27 mouse cellular contexts compared by ENCODE assay signal in genomic region chr16:91659798-91660197, GRCm38 (mm10). TPM values are rescaled to one million over a fixed set of nuclear protein-coding genes. Genes with fewer than 3 reads are reported as not detected.
A peak's percentile ranks its signal among the peaks of the same experiment; 100 is the strongest.
DNase-seq lines count a peak whose midpoint lies in the region; ATAC-seq and TF ChIP-seq lines count a peak whose summit lies in the region.
"Had no signal": no experiment of that assay in that cellular context is flagged by ENCODE, and none has a peak within 500 bp of the region (broad histone marks: within the 10 kb centered on the region; RNA-seq: fewer than 3 reads in every experiment).

No protein-coding gene starts in this region.

- H3K4me1 ChIP-seq in intestine, embryonic 14.5 days (replicated peaks; ENCODE audit: control insufficient read depth, insufficient read depth, low read length), result no peaks in the 10 kb centered on the region
- H3K4me1 ChIP-seq in intestine, embryonic 16.5 days (ENCODE audit: control insufficient read depth, insufficient read depth, low read length), result no peaks in the 10 kb centered on the region
- H3K4me1 ChIP-seq in CH12.LX (ENCODE audit: control insufficient read depth in 1 of 2, insufficient read depth in 2 of 2) (peaks cover 0 to 16% of the 10 kb centered on the region in 2 experiments; a peak in 2 of 4 replicates), ES-E14 (ENCODE audit: control insufficient read depth in 2 of 2, insufficient read depth in 2 of 2, low read length in 2 of 2, poor library complexity in 1 of 2) (peaks cover 0 to 1% of the 10 kb centered on the region in 2 experiments; a peak in 1 of 4 replicates)
- H3K4me1 ChIP-seq in midbrain, embryonic 14.5 days (ENCODE audit: control insufficient read depth, insufficient read depth, low read length), result no peaks in the 10 kb centered on the region
- H3K4me1 ChIP-seq: embryonic facial prominence, embryonic 10.5 days had no signal

- H3K27ac ChIP-seq in intestine, embryonic 14.5 days (ENCODE audit: low read depth), result no peak overlapping the region
- H3K27ac ChIP-seq in intestine, embryonic 16.5 days (ENCODE audit: low read length), result no peak overlapping the region
- H3K27ac ChIP-seq in CH12.LX (ENCODE audit: insufficient read depth, low read depth) (no peak overlapping the region), ES-E14 (ENCODE audit: insufficient read depth, low read depth, low read length, poor library complexity, severe bottlenecking) (no peak overlapping the region)
- H3K27ac ChIP-seq in midbrain, embryonic 14.5 days (replicated peaks; ENCODE audit: low read depth, low read length), result no peak overlapping the region
- H3K27ac ChIP-seq: embryonic facial prominence, embryonic 10.5 days; embryonic facial prominence, embryonic 13.5 days; forebrain, embryonic 12.5 days; heart, adult 2 months; heart, embryonic 10.5 days; heart, embryonic 13.5 days; hindbrain, embryonic 15.5 days had no signal

- TF ChIP-seq POLR2A in CH12.LX (IDR thresholded peaks at IDR 0.05; ENCODE audit: low read depth, low read length), result no peak; the same call in 1 of the 2 replicates

- 96% methylated on average over 20 of the region's 20 CpGs for WGBS in intestine, embryonic 14.5 days
- WGBS in intestine, embryonic 16.5 days, result 97% methylated on average over 20 of the region's 20 CpGs
- WGBS in midbrain, embryonic 14.5 days, result 97% methylated on average over 20 of the region's 20 CpGs

- peaks cover 100% of the 10 kb centered on the region for H3K36me3 ChIP-seq in intestine, embryonic 14.5 days (ENCODE audit: control insufficient read depth, insufficient read depth, low read length)
- H3K36me3 ChIP-seq in intestine, embryonic 16.5 days (ENCODE audit: control insufficient read depth, insufficient read depth, low read length), result peaks cover 57% of the 10 kb centered on the region
- peaks cover 84 to 99% of the 10 kb centered on the region in 2 experiments for H3K36me3 ChIP-seq in CH12.LX (replicated peaks in 1 of 2; ENCODE audit: control insufficient read depth in 1 of 2, insufficient read depth in 1 of 2, low read length in 1 of 2)
- H3K36me3 ChIP-seq in ES-E14 (ENCODE audit: control insufficient read depth, insufficient read depth, low read length, poor library complexity, severe bottlenecking), result peaks cover 77% of the 10 kb centered on the region
- H3K36me3 ChIP-seq in midbrain, embryonic 14.5 days (ENCODE audit: control insufficient read depth, insufficient read depth, low read length), result peaks cover 83% of the 10 kb centered on the region

- no peak overlapping the region for H3K4me2 ChIP-seq in intestine, embryonic 14.5 days (ENCODE audit: low read length)
- H3K4me2 ChIP-seq in intestine, embryonic 16.5 days (ENCODE audit: low read depth, low read length), result no peak overlapping the region
- no peak overlapping the region for H3K4me2 ChIP-seq in CH12.LX (ENCODE audit: insufficient read depth, low read depth, poor library complexity, severe bottlenecking)
- no peak overlapping the region for H3K4me2 ChIP-seq in midbrain, embryonic 14.5 days (ENCODE audit: low read length)
- H3K4me2 ChIP-seq: embryonic facial prominence, embryonic 13.5 days; forebrain, embryonic 12.5 days; heart, embryonic 13.5 days; hindbrain, embryonic 15.5 days had no signal

- H3K4me3 ChIP-seq in intestine, embryonic 14.5 days (ENCODE audit: low read depth, low read length), result no peak overlapping the region
- H3K4me3 ChIP-seq in intestine, embryonic 16.5 days (ENCODE audit: low read length), result no peak overlapping the region
- H3K4me3 ChIP-seq in CH12.LX (replicated peaks in 1 of 3; ENCODE audit: low read depth in 2 of 3, low read length in 2 of 3, poor library complexity in 1 of 3) (no peak overlapping the region), ES-E14 (ENCODE audit: insufficient read depth in 1 of 2, low read depth in 1 of 2, low read length in 2 of 2, poor library complexity in 1 of 2, severe bottlenecking in 1 of 2) (peak overlapping the region; percentile 12 to 28; a peak in 1 of 4 replicates)
- H3K4me3 ChIP-seq in midbrain, embryonic 14.5 days (replicated peaks; ENCODE audit: low read depth, low read length), result no peak overlapping the region
- H3K4me3 ChIP-seq: embryonic facial prominence, embryonic 10.5 days; embryonic facial prominence, embryonic 13.5 days; erythroblast, embryonic 14.5 days; forebrain, embryonic 12.5 days; heart, adult 2 months; heart, embryonic 10.5 days; heart, embryonic 13.5 days; hindbrain, embryonic 15.5 days had no signal

- DNase-seq in intestine, embryonic 14.5 days (ENCODE audit: low spot score), result peak; percentile 48
- no peak for DNase-seq in CH12.LX (ENCODE audit: extremely low read depth)
- DNase-seq in ES-E14 (ENCODE audit: low read depth, low spot score), result no peak
- DNase-seq in midbrain, embryonic 14.5 days, result no peak
- no peak for DNase-seq in lung, postnatal 4 days
- DNase-seq: adrenal gland, adult 2 months; adrenal gland, postnatal 14 days; cerebellum, adult 11 months; cerebellum, adult 8-10 months; cerebellum, postnatal 10 days; cerebellum, postnatal 36 days; embryo, embryonic 11 days; gastrocnemius, postnatal 10 days; gastrocnemius, postnatal 36 days; heart, adult 2 months; heart, postnatal 14 days; heart, postnatal 4 days; kidney, adult 11 months had no signal

- TF ChIP-seq EP300 in CH12.LX (IDR thresholded peaks at IDR 0.05; ENCODE audit: low read length), result no peak

- H3K79me2 ChIP-seq in CH12.LX (replicated peaks; ENCODE audit: control insufficient read depth, extremely low read depth, insufficient read depth, poor library complexity, severe bottlenecking), result peaks cover 89% of the 10 kb centered on the region

- no peak for TF ChIP-seq RAD21 in CH12.LX (IDR thresholded peaks at IDR 0.05; ENCODE audit: low read depth, low read length)

- no peaks in the 10 kb centered on the region for H3K27me3 ChIP-seq in intestine, embryonic 14.5 days (replicated peaks; ENCODE audit: control insufficient read depth, insufficient read depth, low read length)
- H3K27me3 ChIP-seq in intestine, embryonic 16.5 days (replicated peaks; ENCODE audit: control insufficient read depth, insufficient read depth, low read length), result no peaks in the 10 kb centered on the region
- H3K27me3 ChIP-seq in CH12.LX (replicated peaks), result no peaks in the 10 kb centered on the region
- H3K27me3 ChIP-seq in midbrain, embryonic 14.5 days (ENCODE audit: control insufficient read depth, insufficient read depth, low read length), result no peaks in the 10 kb centered on the region
- H3K27me3 ChIP-seq: embryonic facial prominence, embryonic 13.5 days; forebrain, embryonic 12.5 days; heart, embryonic 13.5 days; hindbrain, embryonic 15.5 days had no signal

- TF ChIP-seq CTCF in CH12.LX (conservative IDR thresholded peaks at IDR 0.05 in 1 of 2, IDR thresholded peaks at IDR 0.05 in 1 of 2; ENCODE audit: low read depth in 2 of 2, low read length in 2 of 2), result no peak

- no peaks in the 10 kb centered on the region for H3K9me3 ChIP-seq in intestine, embryonic 14.5 days (ENCODE audit: control insufficient read depth, low read length)
- no peaks in the 10 kb centered on the region for H3K9me3 ChIP-seq in intestine, embryonic 16.5 days (ENCODE audit: control insufficient read depth, low read length)
- H3K9me3 ChIP-seq in CH12.LX (replicated peaks; ENCODE audit: low read length) (no peaks in the 10 kb centered on the region), ES-E14 (ENCODE audit: control insufficient read depth, insufficient read depth, low read depth, low read length) (no peaks in the 10 kb centered on the region)
- no peaks in the 10 kb centered on the region for H3K9me3 ChIP-seq in midbrain, embryonic 14.5 days (ENCODE audit: control insufficient read depth, low read length)
- H3K9me3 ChIP-seq: embryonic facial prominence, embryonic 13.5 days; forebrain, embryonic 12.5 days; heart, embryonic 10.5 days; hindbrain, embryonic 15.5 days had no signal

- dilution Hi-C loops in CH12.LX (cut with MboI; ENCODE audit: extremely low pct_ligation_motif_present, extremely low pct_unique_long_range_greater_than_20kb, low sequenced_read_pairs), result no loop called here

- H3K9ac ChIP-seq in intestine, embryonic 14.5 days (ENCODE audit: low read length), result no peak overlapping the region
- H3K9ac ChIP-seq in intestine, embryonic 16.5 days (ENCODE audit: low read depth, low read length), result no peak overlapping the region
- H3K9ac ChIP-seq in CH12.LX (ENCODE audit: insufficient read depth, low read depth) (no peak overlapping the region), ES-E14 (ENCODE audit: insufficient read depth, low read depth, low read length, poor library complexity, severe bottlenecking) (no peak overlapping the region)
- H3K9ac ChIP-seq in midbrain, embryonic 14.5 days (replicated peaks; ENCODE audit: low read length), result no peak overlapping the region
- H3K9ac ChIP-seq: embryonic facial prominence, embryonic 13.5 days; forebrain, embryonic 12.5 days; heart, embryonic 13.5 days; hindbrain, embryonic 15.5 days had no signal

- ATAC-seq in intestine, embryonic 14.5 days (replicated peaks; ENCODE audit: low FRiP score, low TSS enrichment, low read depth), result no peak
- ATAC-seq in intestine, embryonic 16.5 days, result no peak
- no peak for ATAC-seq in midbrain, embryonic 14.5 days (ENCODE audit: low FRiP score, low TSS enrichment)
- ATAC-seq: forebrain, embryonic 16.5 days had no signal

- in situ Hi-C loops in CH12.LX (cut with MboI; ENCODE audit: low pct_ligation_motif_present, low pct_unique_long_range_greater_than_20kb, low sequenced_read_pairs) (no loop called here), ES-E14 (cut with MboI; ENCODE audit: low sequenced_read_pairs in 2 of 2, unreplicated experiment in 2 of 2) (loop anchor here in 1 of 2 experiments (10.0 kb wide), 1 partner anchor 1415 kb away; no protein-coding TSS in a partner anchor)

RNA-seq across cellular contexts. Expression of gene Son, which starts 12.5 kb away (rescaled TPM):
- polyA plus RNA-seq in intestine, embryonic 14.5 days (2014; fragmentation: Nextera tagmentation; extraction: Ambion mirVana), result 138 and 146 TPM in 2 replicates
- 69.8 and 76.6 TPM in 2 replicates for polyA plus RNA-seq in intestine, embryonic 16.5 days (2015; fragmentation: Nextera tagmentation; extraction: Ambion mirVana)
- total RNA-seq in CH12.LX (2012; rRNA removed) (126 and 152 TPM in 2 replicates), CH12.LX (2014; rRNA removed) (206 and 235 TPM in 2 replicates), ES-E14 (2012; rRNA removed) (172 and 181 TPM in 2 replicates)
- polyA plus RNA-seq in CH12.LX (2012; ENCODE audit: insufficient read length, low read depth), result 237 and 271 TPM in 2 replicates
- 172 and 175 TPM in 2 replicates for polyA plus RNA-seq in midbrain, embryonic 14.5 days (2014; fragmentation: Nextera tagmentation; extraction: Ambion mirVana)

RNA-seq across cellular contexts. Expression of gene Gart, which starts 13.0 kb away (rescaled TPM):
- polyA plus RNA-seq in intestine, embryonic 14.5 days (2014; fragmentation: Nextera tagmentation; extraction: Ambion mirVana), result 125 and 137 TPM in 2 replicates
- 85.2 and 99.7 TPM in 2 replicates for polyA plus RNA-seq in intestine, embryonic 16.5 days (2015; fragmentation: Nextera tagmentation; extraction: Ambion mirVana)
- total RNA-seq in CH12.LX (2012; rRNA removed) (517 and 601 TPM in 2 replicates), CH12.LX (2014; rRNA removed) (347 and 356 TPM in 2 replicates), ES-E14 (2012; rRNA removed) (399 and 435 TPM in 2 replicates)
- polyA plus RNA-seq in CH12.LX (2012; ENCODE audit: insufficient read length, low read depth), result 722 and 821 TPM in 2 replicates
- polyA plus RNA-seq in midbrain, embryonic 14.5 days (2014; fragmentation: Nextera tagmentation; extraction: Ambion mirVana), result 42.8 and 64.2 TPM in 2 replicates

RNA-seq across cellular contexts. Expression of gene Donson, which starts 28.8 kb away (rescaled TPM):
- 24.3 and 24.7 TPM in 2 replicates for polyA plus RNA-seq in intestine, embryonic 14.5 days (2014; fragmentation: Nextera tagmentation; extraction: Ambion mirVana)
- polyA plus RNA-seq in intestine, embryonic 16.5 days (2015; fragmentation: Nextera tagmentation; extraction: Ambion mirVana), result 12.0 and 12.2 TPM in 2 replicates
- 62.5 and 63.2 TPM in 2 replicates for total RNA-seq in CH12.LX (2012; rRNA removed)
- total RNA-seq in CH12.LX (2014; rRNA removed), result 63.9 and 71.5 TPM in 2 replicates
- 47.6 and 51.9 TPM in 2 replicates for polyA plus RNA-seq in CH12.LX (2012; ENCODE audit: insufficient read length, low read depth)
- 35.6 and 38.8 TPM in 2 replicates for total RNA-seq in ES-E14 (2012; rRNA removed)
- 22.2 and 24.7 TPM in 2 replicates for polyA plus RNA-seq in midbrain, embryonic 14.5 days (2014; fragmentation: Nextera tagmentation; extraction: Ambion mirVana)

RNA-seq across cellular contexts. Expression of gene Dnajc28, which starts 41.0 kb away (rescaled TPM):
- polyA plus RNA-seq in intestine, embryonic 14.5 days (2014; fragmentation: Nextera tagmentation; extraction: Ambion mirVana), result 2.4 and 2.8 TPM in 2 replicates
- polyA plus RNA-seq in intestine, embryonic 16.5 days (2015; fragmentation: Nextera tagmentation; extraction: Ambion mirVana), result 2.8 TPM in 2 replicates
- total RNA-seq in CH12.LX (2012; rRNA removed) (1.1 and 1.8 TPM in 2 replicates), CH12.LX (2014; rRNA removed) (0.97 and 1.2 TPM in 2 replicates), ES-E14 (2012; rRNA removed) (1.6 and 1.7 TPM in 2 replicates)
- 0.47 and 0.55 TPM in 2 replicates for polyA plus RNA-seq in CH12.LX (2012; ENCODE audit: insufficient read length, low read depth)
- polyA plus RNA-seq in midbrain, embryonic 14.5 days (2014; fragmentation: Nextera tagmentation; extraction: Ambion mirVana), result 6.3 and 8.7 TPM in 2 replicates

Comparison
In these comparisons a context has a peak if more than half of its experiments do, and no peak if none do; other contexts are left out.
1. H3K4me3 ChIP-seq: peak in ES-E14 (2 of 2); none in intestine, embryonic 14.5 days (single experiment), intestine, embryonic 16.5 days (single experiment), CH12.LX (0 of 3) and midbrain, embryonic 14.5 days (single experiment).